Mouse (Mus musculus) testis, adult 2 months (tissue): ENCODE results near the gene Tedc1.

Experiments used
- CTCF ChIP-seq: fragments of 200-500 bp; IDR thresholded peaks from 2 replicates; pipeline ENCODE4 v1.5.1; 2012; ENCODE audit warnings: low read depth, mild to moderate bottlenecking, inconsistent platforms, low read length, moderate library complexity; ENCODE audit not compliant: control insufficient read depth, insufficient read depth, insufficient replicate concordance
- POLR2A ChIP-seq: fragments of 200-500 bp; IDR thresholded peaks from 2 replicates; pipeline ENCODE4 v1.6.1; 2012; ENCODE audit warnings: low read depth, mild to moderate bottlenecking, inconsistent platforms, low read length, moderate library complexity; ENCODE audit not compliant: control insufficient read depth

- TF ChIP-seq POLR2A: no peak
- TF ChIP-seq CTCF: no peak
These were observed 24.6 kb upstream of the Tedc1 start for GRCm38 (mm10) chr12:113131601-113132000.
